Mouse (Mus musculus): ENCODE results near the gene Ifitm2. TPM values are rescaled to one million over a fixed set of nuclear protein-coding genes. Genes with fewer than 3 reads are reported as not detected.
A peak's percentile ranks its signal among the peaks of the same experiment; 100 is the strongest.

Ifitm2 gene
- total and polyA plus RNA-seq, 3 experiments: 136 to 381 (median 213) TPM

DNA sequence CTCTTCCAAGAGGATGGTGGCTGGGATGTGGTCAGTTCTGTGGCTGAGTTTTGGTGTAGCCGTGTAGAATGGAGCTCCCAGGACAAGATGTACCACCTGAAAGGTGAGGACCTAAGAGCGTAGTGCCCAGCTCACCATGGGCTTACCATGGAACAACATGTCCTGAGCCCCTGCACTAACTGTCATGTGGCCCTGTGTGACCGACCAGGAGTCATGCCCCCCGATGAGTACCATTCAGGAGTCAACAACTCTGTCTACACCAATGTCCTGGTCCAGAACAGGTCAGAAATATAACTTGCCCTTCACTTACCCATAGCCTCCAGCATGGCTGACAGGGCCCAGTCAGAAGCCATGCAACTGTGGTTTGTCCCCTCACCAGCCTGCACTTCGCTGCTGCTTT is 10.5 kb downstream of the Ifitm2 start:
- Histone ChIP-seq H3K4me1 (ENCODE audit: control insufficient read depth in 1 of 2, insufficient read depth in 2 of 2) (peaks cover 7 to 47% of the 10 kb centered on the region in 2 experiments), H3K27ac (ENCODE audit: insufficient read depth, low read depth) (no peak overlapping the region), H3K4me3 (replicated peaks in 1 of 3; ENCODE audit: low read depth in 2 of 3, low read length in 2 of 3, poor library complexity in 1 of 3) (no peak overlapping the region), H3K27me3 (replicated peaks) (no peaks in the 10 kb centered on the region), H3K9me3 (replicated peaks; ENCODE audit: low read length) (no peaks in the 10 kb centered on the region), H3K79me2 (replicated peaks; ENCODE audit: control insufficient read depth, extremely low read depth, insufficient read depth, poor library complexity, severe bottlenecking) (no peaks in the 10 kb centered on the region), H3K36me3 (replicated peaks in 1 of 2; ENCODE audit: control insufficient read depth in 1 of 2, insufficient read depth in 1 of 2, low read length in 1 of 2) (peaks cover 29 to 58% of the 10 kb centered on the region in 2 experiments), H3K4me2 (ENCODE audit: insufficient read depth, low read depth, poor library complexity, severe bottlenecking) (no peak overlapping the region), H3K9ac (ENCODE audit: insufficient read depth, low read depth) (no peak overlapping the region)
- TF ChIP-seq CTCF (conservative IDR thresholded peaks at IDR 0.05 in 1 of 2, IDR thresholded peaks at IDR 0.05 in 1 of 2; ENCODE audit: low read depth in 2 of 2, low read length in 2 of 2): no peak
- no peak for TF ChIP-seq SIN3A (IDR thresholded peaks at IDR 0.05; ENCODE audit: low read length)
- no peak for TF ChIP-seq UBTF (IDR thresholded peaks at IDR 0.05; ENCODE audit: low read depth, low read length)
- TF ChIP-seq ETS1 (conservative IDR thresholded peaks at IDR 0.05; ENCODE audit: low read depth, low read length): no peak
- no peak for TF ChIP-seq SMC3 (IDR thresholded peaks at IDR 0.05; ENCODE audit: low read depth, low read length)
- TF ChIP-seq BHLHE40 (IDR thresholded peaks at IDR 0.05; ENCODE audit: low read depth, low read length): no peak
- TF ChIP-seq MXI1 (IDR thresholded peaks at IDR 0.05; ENCODE audit: low read depth, low read length): no peak
- no peak for TF ChIP-seq IRF4 (IDR thresholded peaks at IDR 0.05; ENCODE audit: low read depth, low read length)
- no peak for TF ChIP-seq HCFC1 (IDR thresholded peaks at IDR 0.05; ENCODE audit: low read depth, low read length)
- TF ChIP-seq TBP (conservative IDR thresholded peaks at IDR 0.05; ENCODE audit: low read depth, low read length): no peak
- no peak for TF ChIP-seq ZKSCAN1 (IDR thresholded peaks at IDR 0.05; ENCODE audit: borderline replicate concordance, low read depth, low read length)
- TF ChIP-seq JUND (conservative IDR thresholded peaks at IDR 0.05; ENCODE audit: low read depth, low read length): no peak
- no peak for TF ChIP-seq MAZ (IDR thresholded peaks at IDR 0.05; ENCODE audit: low read depth, low read length)
- no peak for TF ChIP-seq NELFE (IDR thresholded peaks at IDR 0.05; ENCODE audit: low read depth, low read length)
- no peak for TF ChIP-seq MAX (IDR thresholded peaks at IDR 0.05; ENCODE audit: low read length)
- no peak for TF ChIP-seq CHD2 (IDR thresholded peaks at IDR 0.05; ENCODE audit: low read length)
- TF ChIP-seq RCOR1 (conservative IDR thresholded peaks at IDR 0.05; ENCODE audit: low read depth, low read length): no peak
- TF ChIP-seq MYC (IDR thresholded peaks at IDR 0.05; ENCODE audit: low read depth, low read length): no peak
- in situ Hi-C loops (cut with MboI; ENCODE audit: low pct_ligation_motif_present, low pct_unique_long_range_greater_than_20kb, low sequenced_read_pairs): loop anchor here (5.0 kb wide), 1 partner anchor 33 kb away; no protein-coding TSS in a partner anchor
- dilution Hi-C loops (cut with MboI; ENCODE audit: extremely low pct_ligation_motif_present, extremely low pct_unique_long_range_greater_than_20kb, low sequenced_read_pairs): no loop called here
- no peak for DNase-seq (ENCODE audit: extremely low read depth)

DNA sequence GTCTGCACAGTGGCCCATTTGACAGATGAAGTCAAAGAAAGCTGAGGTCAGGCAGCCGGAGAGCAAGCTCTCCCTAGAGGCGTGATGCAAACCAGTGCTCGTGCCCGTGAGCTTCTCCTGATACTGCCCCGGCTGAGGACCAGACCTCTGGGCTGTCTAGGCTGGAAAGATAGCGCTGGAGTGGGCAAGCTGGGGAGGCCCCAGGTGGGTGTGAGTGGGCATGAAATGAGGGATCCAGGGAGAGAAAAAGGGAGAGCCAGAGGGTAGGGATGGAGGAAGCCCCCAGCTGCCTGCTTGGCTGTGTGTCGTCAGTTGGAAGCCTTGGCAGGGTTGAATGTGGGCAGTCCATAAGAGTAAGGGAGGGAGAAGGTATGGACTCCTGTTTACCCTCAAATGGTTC is 11.6 kb downstream of the Ifitm2 start:
- H3K9ac ChIP-seq (ENCODE audit: insufficient read depth, low read depth): no peak overlapping the region
- H3K27me3 ChIP-seq (replicated peaks): no peaks in the 10 kb centered on the region
- no peak overlapping the region for H3K27ac ChIP-seq (ENCODE audit: insufficient read depth, low read depth)
- no peak for TF ChIP-seq POLR2A (IDR thresholded peaks at IDR 0.05; ENCODE audit: low read depth, low read length)
- peak; percentile 32; the same call in 1 of the 2 replicates for TF ChIP-seq BHLHE40 (IDR thresholded peaks at IDR 0.05; ENCODE audit: low read depth, low read length)
- H3K36me3 ChIP-seq (replicated peaks in 1 of 2; ENCODE audit: control insufficient read depth in 1 of 2, insufficient read depth in 1 of 2, low read length in 1 of 2): peaks cover 23 to 48% of the 10 kb centered on the region in 2 experiments
- H3K79me2 ChIP-seq (replicated peaks; ENCODE audit: control insufficient read depth, extremely low read depth, insufficient read depth, poor library complexity, severe bottlenecking): no peaks in the 10 kb centered on the region
- no peak overlapping the region for H3K4me2 ChIP-seq (ENCODE audit: insufficient read depth, low read depth, poor library complexity, severe bottlenecking)
- in situ Hi-C loops (cut with MboI; ENCODE audit: low pct_ligation_motif_present, low pct_unique_long_range_greater_than_20kb, low sequenced_read_pairs) (no loop called here), dilution Hi-C loops (cut with MboI; ENCODE audit: extremely low pct_ligation_motif_present, extremely low pct_unique_long_range_greater_than_20kb, low sequenced_read_pairs) (no loop called here)
- no peak overlapping the region for H3K4me3 ChIP-seq (replicated peaks in 1 of 3; ENCODE audit: low read depth in 2 of 3, low read length in 2 of 3, poor library complexity in 1 of 3)
- no peaks in the 10 kb centered on the region for H3K9me3 ChIP-seq (replicated peaks; ENCODE audit: low read length)
- H3K4me1 ChIP-seq (ENCODE audit: control insufficient read depth in 1 of 2, insufficient read depth in 2 of 2): peaks cover 16 to 57% of the 10 kb centered on the region in 2 experiments
- DNase-seq (ENCODE audit: extremely low read depth): peak; percentile 36
